Mouse (Mus musculus) spleen, embryonic (tissue): ENCODE measurements around the gene Sept9.

Source experiments
- CTCF ChIA-PET: fragments of 350-600 bp; sonication (Branson Sonifier 250); formaldehyde crosslinking; loops from one replicate; lab custom pipeline; 2022; lab: Charles Lee

Sept9 gene

DNA sequence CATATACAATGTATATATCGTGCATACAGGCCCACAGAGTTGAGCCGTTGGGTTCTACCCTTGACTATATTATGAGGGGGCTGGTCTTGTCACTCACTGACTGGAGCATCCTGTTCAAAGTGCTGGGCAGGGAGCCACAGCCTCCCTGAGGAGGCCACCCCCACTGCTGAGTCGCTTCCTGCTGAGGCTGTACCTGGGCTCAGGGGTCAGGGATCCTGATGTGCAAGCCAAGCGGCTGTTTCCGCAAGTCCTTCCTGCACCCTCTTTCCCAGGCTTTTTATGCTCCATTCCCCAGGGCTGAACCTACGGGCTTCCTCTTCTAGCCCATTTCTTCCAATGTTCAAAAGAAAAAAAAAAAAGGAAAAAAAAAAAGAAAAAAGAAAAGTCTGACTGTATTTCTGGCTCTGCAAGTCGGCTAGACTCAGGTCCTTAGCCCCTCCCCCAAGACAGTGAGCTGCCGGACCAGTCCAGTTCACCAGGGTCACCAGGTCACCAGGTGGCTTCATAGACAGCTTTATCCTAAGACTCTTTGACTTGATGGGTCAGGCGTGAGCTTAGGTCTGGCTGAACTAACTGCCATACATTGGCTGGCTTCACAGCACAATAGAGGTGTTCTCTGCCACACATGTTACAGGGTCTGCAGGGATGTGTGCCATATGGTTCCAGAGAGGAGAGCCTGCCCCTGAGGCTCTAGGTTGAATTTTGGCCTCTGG, 63.8 kb downstream of the Sept9 start:
- CTCF ChIA-PET, result no interaction called here

DNA sequence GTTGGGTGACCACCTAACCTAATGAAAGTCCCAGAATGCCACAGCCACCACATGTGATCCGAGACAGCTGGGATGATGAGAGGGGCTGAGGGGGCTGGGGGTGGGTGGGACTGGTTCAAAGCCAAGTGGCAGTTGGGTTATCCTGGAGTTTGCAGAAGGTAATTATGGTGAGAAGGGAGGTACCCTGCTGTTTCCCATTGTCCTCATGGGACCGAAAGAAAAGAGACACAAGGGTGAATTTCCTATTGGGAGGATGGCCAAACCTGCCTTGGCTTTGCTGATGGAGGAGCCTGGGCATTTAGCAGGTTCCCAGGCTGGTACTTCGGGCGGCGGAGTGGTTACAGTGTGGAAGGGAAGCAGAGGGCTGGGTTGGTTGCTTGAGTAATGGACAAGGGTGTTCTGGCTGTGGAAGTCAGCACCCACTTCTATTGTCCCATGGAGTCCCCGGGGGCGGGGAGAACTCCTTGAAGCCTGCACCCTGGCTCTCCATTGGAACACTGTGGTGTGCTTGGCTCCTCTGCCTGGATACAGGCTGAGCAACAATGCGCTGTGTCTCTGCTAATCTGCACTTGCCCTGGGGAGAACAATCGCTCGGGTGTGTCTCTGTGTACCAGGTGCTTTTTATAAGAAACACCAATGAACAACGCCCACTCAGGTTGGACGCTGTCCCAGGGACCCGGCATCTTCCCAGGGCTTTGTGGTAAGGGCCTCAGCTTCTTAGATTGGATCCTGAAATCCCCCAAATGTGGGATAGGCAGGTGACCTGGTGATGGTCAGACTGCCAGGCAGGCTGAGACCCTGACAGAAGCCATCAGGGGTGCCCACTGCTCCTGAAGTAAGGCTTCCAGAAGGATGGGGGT, 64.9 kb downstream of the Sept9 start:
- CTCF ChIA-PET, result interaction anchor here (0.6 kb wide), 1 partner anchor 12 kb away, joined by 3 read pairs; no protein-coding TSS in a partner anchor

DNA sequence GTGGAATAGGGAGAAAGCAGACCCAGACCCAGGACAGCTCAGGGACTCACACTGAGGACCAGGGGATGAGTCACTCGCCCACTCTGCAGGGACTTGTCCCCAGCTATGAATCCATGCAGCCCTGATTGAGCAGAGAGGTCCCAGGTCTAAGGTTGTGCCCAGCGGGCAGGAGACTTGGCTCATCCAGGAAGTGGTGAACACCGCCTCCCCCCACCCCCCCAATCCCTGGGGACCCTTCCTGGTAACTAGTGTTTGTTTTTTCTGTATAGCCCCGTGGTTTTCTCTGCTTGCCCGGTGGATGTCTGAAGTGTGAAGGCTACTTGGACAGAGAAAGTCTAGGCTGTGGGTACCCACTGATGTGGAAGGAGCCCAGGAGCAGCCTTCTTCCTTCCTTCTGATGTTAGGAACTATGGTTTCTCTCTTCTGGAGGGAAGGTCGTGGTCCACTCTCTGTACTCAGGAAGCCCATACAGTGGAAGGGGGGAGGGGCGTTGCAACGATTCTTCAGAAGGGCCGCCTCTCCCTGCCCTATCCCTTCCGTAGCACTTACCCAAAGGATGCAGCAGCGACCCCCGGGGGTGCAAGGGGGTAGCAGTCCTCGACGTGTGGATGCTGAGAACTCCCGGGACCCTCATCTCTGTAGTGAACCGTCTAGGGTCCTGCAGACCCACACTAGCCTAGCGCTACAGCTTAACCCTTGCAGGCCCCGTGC, 66.0 kb downstream of the Sept9 start:
- CTCF ChIA-PET, result interaction anchor here (0.6 to 1.0 kb wide), 2 partner anchors 11 to 84 kb away, joined by 3 to 4 read pairs; no protein-coding TSS in a partner anchor

DNA sequence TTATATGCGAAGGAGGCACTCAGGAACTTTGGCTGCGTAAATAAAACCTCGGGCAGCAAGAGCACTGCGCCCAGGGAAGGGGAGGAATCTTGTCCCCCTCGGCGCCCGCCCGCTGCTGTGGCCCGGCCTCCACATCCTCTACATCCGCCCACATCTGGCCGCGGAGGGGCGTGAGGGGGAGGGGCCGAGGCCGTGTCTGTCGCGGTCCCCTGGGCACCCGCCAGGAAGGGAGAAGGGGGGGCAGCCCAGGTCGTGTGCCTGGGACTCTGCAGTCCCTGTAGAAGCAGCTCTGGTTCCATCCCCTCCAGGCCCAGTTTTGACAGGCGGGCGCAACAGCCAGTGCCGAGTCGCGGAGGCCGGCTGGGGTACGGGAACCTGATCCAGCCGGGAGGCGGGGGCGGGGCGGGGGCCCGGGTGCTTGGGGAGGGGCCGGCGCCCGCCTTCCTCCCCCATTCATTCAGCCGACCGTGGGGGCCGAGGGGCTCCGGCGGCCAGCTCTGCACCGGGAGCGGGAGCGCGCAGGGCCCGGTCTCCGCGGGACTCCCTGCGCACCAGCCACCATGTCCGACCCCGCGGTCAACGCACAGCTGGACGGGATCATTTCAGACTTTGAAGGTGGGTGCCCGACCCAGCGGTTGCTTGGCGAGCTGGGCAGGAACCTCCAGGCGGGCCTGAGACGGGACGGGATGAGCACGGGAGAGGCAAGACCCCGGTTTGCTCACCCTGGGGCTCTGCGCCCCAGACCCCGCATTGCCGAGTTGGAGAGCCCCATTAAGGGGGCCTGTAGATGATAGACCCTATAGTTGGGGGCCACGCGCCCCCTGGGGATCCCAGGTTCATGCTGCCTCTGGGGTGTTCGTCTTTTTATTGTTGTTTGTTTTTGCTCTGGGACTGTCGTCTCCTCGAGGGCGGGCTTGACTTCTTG, 66.8 kb downstream of the Sept9 start:
- CTCF ChIA-PET, result interaction anchor here (1.0 kb wide), 1 partner anchor 83 kb away, joined by 4 read pairs; no protein-coding TSS in a partner anchor

DNA sequence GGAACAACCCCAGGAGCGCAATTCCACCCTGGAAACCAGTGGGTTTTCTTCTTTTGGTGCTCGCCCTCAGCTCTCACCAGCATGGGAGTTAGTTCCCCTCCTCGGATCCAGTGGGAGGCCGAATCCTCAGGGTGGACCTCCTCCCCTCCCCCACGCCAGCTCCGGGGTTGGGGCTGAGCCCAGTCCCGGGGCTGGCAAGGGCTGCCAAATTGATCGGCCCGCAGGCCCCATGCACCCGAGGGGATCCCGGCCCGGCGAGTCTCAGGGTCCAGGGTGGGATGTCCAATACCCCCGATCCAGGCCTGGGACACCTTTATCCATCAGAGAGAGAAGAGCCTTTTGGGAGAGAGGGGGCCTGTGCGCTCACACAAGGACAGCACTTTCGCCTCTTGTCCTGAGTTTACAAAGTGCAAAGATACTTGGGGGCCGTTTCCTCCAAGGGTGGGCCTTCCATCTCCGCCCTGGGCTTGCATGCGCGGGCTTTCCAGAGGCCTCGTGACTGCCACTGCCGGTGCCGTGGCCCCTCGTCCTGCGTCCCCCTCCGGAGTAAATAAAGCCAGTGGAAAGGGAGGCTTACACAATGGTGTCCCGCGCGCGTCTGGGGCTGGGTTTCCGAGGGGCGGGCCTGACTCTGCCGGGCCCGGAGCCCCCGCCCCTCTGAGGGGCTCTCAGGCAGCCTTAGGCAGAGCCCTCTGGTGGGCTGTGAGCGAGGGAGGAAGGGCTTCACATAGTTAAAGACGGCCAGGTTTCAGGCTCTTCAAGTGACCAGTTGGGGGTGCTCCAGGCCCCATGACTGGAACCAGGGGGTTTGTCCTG, 67.7 kb downstream of the Sept9 start:
- CTCF ChIA-PET, result interaction anchor here (0.7 to 1.2 kb wide), 2 partner anchors 31 to 46 kb away, joined by 4 to 9 read pairs; no protein-coding TSS in a partner anchor

DNA sequence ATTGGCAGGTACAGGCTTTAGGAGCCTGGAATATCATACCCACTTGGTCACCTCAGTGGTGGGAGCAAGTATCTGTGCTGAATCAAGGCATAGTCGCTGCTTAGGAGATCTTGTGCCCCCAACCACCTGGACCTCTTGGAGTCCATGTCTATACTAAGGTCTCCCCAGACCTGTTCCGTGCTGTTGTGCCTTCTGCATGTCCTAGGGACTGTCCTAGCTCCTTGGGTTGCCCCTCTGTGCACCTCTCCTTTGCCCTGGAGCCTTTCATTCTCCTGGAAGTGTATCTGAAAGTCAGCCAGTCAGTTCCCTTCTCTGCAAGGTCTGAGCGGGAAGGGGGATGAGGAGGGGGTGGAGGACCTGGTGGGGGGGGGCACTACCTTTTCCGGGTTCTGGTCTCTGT, 68.4 kb downstream of the Sept9 start:
- CTCF ChIA-PET, result interaction anchor here (0.7 to 1.2 kb wide), 2 partner anchors 32 to 46 kb away, joined by 4 to 9 read pairs; no protein-coding TSS in a partner anchor

DNA sequence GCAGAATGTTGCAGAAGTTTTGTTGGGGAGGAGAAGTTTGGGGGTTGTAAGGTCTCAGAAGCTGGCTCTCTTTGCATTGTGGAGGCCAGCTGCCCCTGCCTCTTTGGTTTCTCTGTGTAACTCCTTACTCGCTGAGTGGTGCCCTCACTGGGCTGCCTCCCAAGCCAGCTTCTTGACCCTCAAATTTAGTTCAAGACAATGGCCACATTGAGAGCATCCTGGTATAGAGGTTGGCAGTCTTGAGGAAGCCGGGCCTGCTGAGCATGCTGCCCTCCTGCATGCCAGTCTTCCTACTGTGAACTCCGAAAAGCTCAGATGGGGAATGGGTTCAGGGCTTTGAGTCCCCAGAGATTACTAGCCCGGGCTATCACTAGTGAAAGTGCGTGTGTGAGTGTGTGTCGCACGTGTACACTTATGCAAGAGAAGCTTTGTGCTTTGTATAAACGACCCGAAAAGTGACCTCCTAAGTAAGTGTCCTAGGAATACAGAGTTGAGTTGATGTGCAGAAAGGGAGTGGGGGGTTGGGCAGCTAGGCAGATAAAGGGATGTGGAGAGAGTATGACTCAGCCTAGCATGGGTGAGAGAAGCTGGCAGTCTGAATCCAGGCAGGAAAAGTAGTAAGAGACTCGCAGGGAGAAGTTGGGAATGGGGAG, 69.0 kb downstream of the Sept9 start:
- CTCF ChIA-PET, result interaction anchor here (1.2 kb wide), 1 partner anchor 45 kb away, joined by 4 read pairs; no protein-coding TSS in a partner anchor

DNA sequence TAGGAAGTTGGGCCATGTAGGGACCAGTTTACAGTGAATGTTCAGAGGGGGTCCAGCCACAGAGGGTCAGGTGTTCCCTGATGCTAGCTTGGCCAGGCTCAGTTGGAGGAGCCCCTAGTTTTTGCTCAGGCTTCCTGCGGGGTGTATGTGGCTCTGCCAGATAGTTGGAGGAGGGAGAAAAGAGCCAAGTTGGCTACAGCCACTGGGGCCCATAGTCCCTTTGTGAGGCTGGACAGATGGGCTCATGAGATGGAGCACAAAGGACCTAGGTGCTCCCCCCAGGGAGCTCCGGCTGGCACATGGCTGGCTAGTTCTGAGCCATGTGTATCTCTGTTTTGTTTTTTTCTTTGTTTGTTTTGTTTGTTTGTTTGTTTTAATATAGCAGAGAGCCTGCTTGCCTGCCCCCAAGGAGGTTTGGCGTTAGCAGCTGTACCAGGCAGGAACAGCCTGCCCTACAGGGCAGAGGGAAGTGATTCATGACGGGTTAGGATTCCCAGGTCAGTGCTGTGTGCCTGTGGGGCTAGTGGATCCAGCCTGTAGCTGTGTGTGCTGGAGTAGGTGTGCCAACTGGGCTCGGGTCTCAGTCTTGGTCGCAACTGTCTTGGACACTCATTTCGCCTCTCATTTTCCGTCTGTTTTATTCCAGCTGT, 69.7 kb downstream of the Sept9 start:
- CTCF ChIA-PET, result no interaction called here

DNA sequence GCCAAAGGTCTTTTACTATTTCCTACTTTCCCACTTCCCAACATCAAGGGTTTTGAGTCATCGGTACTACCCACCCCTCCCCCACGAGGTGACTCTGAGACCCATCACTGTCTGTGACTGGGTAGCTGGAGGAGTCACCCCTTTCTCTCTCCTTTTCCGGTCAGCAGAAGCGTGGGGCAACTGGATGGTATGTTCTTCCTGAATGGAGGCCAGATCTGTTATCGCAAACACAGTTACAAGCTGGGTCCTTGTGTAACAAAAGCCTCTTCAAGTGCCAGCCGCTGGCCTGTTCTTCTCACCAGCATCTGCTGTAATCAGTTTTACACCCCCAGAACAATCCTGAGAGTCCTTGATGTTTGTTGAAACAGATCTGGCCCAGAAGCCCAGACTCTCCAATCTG, 70.5 kb downstream of the Sept9 start:
- CTCF ChIA-PET, result no interaction called here

DNA sequence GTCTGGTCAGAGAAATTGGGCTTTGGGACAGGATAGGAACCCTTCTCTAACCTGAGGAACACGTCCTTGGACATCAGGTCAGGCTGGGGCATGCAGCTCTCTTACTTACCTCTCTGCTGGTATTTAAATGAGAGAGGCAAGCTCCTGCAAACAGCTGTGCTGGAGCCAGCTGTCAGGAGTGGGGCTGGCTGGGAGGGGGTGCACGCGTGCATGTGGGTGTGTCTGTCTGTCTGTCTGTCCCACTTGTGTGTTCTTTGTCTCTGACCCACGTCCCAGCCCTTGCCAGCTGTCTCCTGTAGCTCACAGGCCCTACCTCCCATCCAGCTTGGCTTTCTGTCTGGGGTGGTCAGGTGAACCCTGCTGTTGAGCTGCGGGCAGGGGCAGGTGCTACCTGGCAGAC, 75.5 kb downstream of the Sept9 start:
- CTCF ChIA-PET, result no interaction called here

DNA sequence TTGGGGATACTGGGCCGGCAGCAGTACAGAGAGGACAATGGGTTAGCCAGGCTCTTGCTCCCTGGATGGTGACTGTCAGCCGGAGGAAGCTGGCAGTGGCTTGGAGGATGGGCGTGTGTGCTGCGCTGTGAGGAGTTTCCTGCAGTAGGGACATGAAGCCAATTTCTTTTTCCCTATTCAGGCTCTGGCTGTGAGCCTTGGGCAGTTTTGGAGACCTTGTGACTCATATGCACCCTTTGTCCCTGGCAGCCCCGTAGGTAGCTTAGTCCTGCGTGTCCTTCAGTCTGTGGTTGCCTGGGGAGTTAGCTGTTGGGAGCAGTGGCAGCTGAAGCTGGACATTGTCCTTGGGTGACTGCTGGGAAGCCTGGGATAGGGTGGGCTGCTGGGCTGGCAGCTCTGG, 76.5 kb downstream of the Sept9 start:
- CTCF ChIA-PET, result interaction anchor here (0.6 kb wide), 2 partner anchors 11 to 144 kb away, joined by 3 read pairs; no protein-coding TSS in a partner anchor

DNA sequence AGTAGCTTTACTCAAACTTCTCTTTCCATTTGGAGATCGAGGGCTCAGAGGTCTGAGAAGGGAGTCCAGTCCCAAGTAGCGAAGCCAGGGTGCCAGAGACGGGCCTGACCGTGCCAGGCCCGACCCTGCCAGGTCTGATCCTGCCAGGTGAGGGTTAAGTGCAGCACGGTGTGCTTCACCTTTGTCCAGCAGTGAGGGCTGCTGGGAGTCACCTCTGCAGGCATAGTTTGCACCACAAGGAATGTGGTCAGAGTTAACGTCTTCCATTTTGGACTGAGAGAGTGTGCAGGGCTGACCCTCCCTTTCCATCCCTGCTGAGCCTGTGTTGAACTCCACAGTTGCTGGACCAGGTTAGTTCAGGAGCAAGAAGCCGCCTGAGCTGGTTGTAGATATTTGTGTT, 77.5 kb downstream of the Sept9 start:
- CTCF ChIA-PET, result no interaction called here

DNA sequence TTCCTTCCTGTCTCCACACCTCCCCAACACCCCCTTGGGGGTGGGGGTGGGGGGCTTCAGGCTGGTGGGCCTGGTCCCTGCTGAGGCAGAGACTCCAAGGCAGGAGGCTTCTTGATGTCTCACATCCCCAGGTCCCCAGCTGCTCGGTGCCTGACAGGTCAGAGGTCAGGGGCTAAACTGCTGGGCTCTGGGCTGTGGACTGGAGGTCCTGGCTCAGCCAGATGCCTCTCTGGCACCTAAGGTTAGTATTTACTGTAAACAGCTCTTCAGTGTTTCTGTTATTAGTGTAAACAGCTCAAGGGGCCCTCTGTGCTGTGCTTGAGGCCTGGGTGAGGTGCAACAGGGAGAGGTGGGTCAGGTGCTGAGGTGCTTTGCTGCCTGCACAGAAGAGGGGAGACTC, 78.7 kb downstream of the Sept9 start:
- CTCF ChIA-PET, result no interaction called here

DNA sequence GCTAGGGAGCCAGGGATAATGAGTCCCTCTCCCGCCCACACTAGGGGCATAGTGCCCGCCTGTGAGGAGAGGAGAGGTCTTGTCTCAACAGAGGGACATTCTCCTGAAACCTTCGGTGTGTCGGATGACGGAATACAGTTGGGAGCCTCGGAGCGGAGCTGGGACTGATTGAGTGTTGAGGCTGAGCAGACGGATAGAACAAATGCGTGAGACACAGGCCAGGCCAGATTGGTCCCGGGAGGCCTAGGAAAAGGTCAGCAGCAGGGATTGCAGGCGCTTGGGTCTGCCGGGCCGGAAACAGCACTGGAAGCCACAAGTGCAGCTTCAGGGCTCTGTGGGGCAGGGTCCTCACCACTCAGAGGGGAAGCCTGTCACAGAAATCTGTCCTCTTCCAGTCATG, 79.1 kb downstream of the Sept9 start:
- CTCF ChIA-PET, result no interaction called here

DNA sequence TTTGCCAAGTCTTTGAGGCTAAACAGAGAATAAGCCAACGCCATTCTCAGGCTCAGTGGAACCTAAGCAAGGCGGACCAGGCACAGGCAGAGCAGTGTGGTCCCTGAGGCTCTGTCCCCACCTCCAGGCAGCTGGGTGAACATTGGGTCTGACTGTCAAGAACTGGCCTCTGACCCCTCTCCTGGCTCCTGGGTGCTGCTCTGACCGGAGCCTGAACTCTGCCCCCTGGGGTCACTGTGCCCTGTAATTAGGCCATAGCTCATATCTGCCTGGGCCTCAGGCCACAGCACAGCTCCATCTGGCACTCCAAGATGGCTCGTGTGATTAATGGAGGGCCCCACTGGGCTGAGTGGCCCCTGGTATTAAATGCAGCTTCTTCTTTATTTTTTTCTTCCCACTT, 80.5 kb downstream of the Sept9 start:
- CTCF ChIA-PET, result no interaction called here

DNA sequence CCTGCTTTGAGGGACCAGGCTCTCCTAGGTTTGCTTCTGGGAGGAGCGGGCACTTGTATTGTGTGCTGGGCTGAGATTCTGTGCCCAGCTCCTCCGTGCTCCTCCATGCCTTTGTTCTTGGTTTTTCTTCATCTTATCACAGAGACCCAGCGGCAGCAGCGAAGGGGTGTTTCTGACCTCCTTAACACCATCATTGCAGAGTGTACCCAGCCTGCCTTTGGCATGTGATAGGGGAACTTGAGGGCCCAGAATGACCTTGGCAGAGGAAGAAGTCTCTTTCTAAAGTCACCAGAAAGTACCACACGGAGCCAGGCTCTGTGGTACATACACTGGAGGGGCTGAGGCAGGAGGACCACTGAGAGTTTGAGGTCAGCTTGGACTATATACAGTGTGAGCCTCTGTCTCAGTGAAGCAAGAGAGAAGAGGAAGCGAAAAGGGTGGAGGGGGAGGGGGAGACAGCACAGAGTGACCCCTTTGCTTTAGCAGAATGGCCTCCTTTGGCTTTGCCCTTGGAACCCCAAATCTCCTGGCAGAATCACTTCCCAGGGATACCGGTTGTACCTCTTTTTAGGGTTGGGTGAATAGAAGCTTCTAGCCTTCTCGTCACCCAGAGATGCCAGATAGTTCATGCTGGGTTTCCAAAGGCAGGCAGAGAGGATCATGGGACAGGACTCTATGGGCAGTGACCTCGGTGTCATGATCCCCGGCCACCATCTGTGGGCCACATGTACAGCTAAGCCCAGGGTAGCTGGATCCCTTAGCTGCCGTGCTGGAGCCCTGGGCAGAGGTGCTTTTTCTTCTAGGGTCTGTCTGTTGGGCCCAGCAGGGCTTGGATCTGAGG, 83.8 kb downstream of the Sept9 start:
- CTCF ChIA-PET, result no interaction called here

DNA sequence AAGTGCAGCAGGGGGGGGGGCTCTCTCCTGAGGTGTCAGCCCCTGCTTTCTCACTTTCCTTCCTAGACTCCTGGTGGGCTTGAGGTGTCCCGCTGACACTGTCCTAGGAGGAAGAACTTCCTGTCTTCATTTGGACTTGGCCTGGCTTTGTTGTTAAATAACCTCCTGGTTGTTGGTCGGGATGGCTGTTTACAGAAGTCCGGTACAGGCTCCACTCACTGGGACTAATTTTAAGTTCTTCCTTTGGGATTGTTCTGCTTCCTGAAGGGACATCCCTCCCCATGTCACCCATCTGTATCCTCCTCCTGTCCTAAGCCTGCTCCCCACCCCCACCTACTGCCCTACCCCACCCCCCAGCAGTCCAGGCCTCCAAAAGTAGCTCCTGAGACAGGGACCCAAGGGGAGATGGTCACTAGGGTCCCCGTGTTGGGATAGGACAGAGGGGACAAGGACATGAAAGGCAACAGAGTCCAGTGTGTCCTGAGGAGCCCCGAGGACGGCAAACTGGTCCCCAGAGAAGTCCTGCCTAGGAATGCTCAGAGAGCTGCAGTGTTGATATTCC, 84.5 kb downstream of the Sept9 start:
- CTCF ChIA-PET, result no interaction called here
